Mouse (Mus musculus): ENCODE results near the gene Dnah6. TPM values are rescaled to one million over a fixed set of nuclear protein-coding genes. Genes with fewer than 3 reads are reported as not detected.

The Dnah6 gene
- polyA plus RNA-seq, 1 experiment from 2014 or later: 0.10 TPM

GRCm38 (mm10) chr6:73072093-73072786 is 149.2 kb downstream of the Dnah6 start:
- no peaks in the 10 kb centered on the region for H3K36me3 ChIP-seq (ENCODE audit: control insufficient read depth, insufficient read depth, low read length)
- no peak overlapping the region for H3K9ac ChIP-seq (ENCODE audit: low read length)
- H3K4me3 ChIP-seq (replicated peaks; ENCODE audit: low read length): no peak overlapping the region
- H3K9me3 ChIP-seq (replicated peaks; ENCODE audit: control insufficient read depth, low read length): 0 out of 2 replicates have a peak, but pooled peaks cover 3% of the 10 kb centered on the region
- H3K27ac ChIP-seq (ENCODE audit: low read length): no peak overlapping the region
- H3K27me3 ChIP-seq (ENCODE audit: control insufficient read depth, insufficient read depth, low read length): no peaks in the 10 kb centered on the region
- H3K4me1 ChIP-seq (ENCODE audit: control insufficient read depth, insufficient read depth, low read length): no peaks in the 10 kb centered on the region
- WGBS: 39% methylated on average over 3 of the region's 3 CpGs
- no peak for ATAC-seq (ENCODE audit: insufficient read depth, low FRiP score)
- H3K4me2 ChIP-seq (ENCODE audit: low read depth, low read length): no peak overlapping the region

DNA sequence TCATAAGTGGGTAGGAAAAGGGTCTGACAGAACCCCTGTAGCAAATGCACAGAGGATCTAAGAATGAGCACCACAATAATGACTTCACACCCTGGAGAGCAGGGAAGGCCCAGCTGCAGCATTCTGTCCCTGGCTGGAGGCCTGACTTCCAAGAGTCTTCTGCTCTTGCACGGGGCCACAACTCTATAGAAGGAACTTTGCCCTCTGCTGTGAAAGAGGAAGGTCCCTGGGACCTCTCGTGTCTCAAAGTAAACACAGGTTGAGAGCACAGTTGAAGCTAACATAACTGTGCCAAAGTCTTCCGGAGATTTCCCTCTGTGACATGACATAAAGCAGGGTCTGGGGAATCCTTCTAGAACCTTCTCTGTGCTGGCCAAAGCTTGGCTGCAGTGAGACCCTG is 150.2 kb downstream of the Dnah6 start:
- WGBS: 52% methylated on average over 3 of the region's 3 CpGs
- Histone ChIP-seq H3K9ac (ENCODE audit: low read length) (no peak overlapping the region), H3K9me3 (replicated peaks; ENCODE audit: control insufficient read depth, low read length) (no peaks in the 10 kb centered on the region), H3K27me3 (ENCODE audit: control insufficient read depth, insufficient read depth, low read length) (no peaks in the 10 kb centered on the region), H3K4me3 (replicated peaks; ENCODE audit: low read length) (no peak overlapping the region), H3K27ac (ENCODE audit: low read length) (no peak overlapping the region), H3K36me3 (ENCODE audit: control insufficient read depth, insufficient read depth, low read length) (no peaks in the 10 kb centered on the region), H3K4me2 (ENCODE audit: low read depth, low read length) (no peak overlapping the region), H3K4me1 (ENCODE audit: control insufficient read depth, insufficient read depth, low read length) (no peaks in the 10 kb centered on the region)
- ATAC-seq (ENCODE audit: insufficient read depth, low FRiP score): no peak; the same call in 1 of the 2 replicates

DNA sequence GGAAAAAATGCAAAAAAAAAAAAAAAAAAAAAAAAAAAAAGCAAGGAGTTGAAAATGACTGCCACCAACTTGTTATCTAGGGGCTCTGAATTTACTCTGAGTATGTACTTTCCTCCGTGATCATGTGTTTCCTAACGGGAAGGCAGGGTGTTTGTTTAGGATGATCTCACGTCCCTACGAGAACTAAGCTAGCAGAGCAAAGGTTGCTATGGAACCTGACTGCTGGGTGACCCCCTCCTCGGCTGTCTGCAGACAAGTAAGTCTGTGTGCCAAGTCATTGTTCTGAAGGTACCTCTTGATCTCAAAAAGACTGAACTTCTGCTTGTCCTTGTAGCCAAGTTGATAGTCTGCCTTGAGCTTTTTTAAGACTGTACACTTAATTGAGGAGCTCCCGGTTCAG is 150.8 kb downstream of the Dnah6 start:
- H3K4me1 ChIP-seq (ENCODE audit: control insufficient read depth, insufficient read depth, low read length): no peaks in the 10 kb centered on the region
- no peaks in the 10 kb centered on the region for H3K27me3 ChIP-seq (ENCODE audit: control insufficient read depth, insufficient read depth, low read length)
- no peak overlapping the region for H3K27ac ChIP-seq (ENCODE audit: low read length)
- WGBS: 40% methylated on average over 6 of the region's 6 CpGs
- H3K4me3 ChIP-seq (replicated peaks; ENCODE audit: low read length): no peak overlapping the region
- ATAC-seq (ENCODE audit: insufficient read depth, low FRiP score): peak; percentile 62; the same call in 1 of the 2 replicates
- no peak overlapping the region for H3K4me2 ChIP-seq (ENCODE audit: low read depth, low read length)
- H3K36me3 ChIP-seq (ENCODE audit: control insufficient read depth, insufficient read depth, low read length): no peaks in the 10 kb centered on the region
- no peaks in the 10 kb centered on the region for H3K9me3 ChIP-seq (replicated peaks; ENCODE audit: control insufficient read depth, low read length)
- no peak overlapping the region for H3K9ac ChIP-seq (ENCODE audit: low read length)

- H3K9ac ChIP-seq (ENCODE audit: low read length): no peak overlapping the region
Measured at GRCm38 (mm10) chr6:73064551-73064950, 156.9 kb downstream of the Dnah6 start.

GRCm38 (mm10) chr6:73059596-73060121 is 161.8 kb downstream of the Dnah6 start:
- H3K9ac ChIP-seq (ENCODE audit: low read length): no peak overlapping the region
- no peaks in the 10 kb centered on the region for H3K36me3 ChIP-seq (ENCODE audit: control insufficient read depth, insufficient read depth, low read length)
- no peak overlapping the region for H3K4me2 ChIP-seq (ENCODE audit: low read depth, low read length)
- ATAC-seq (ENCODE audit: insufficient read depth, low FRiP score): no peak
- 84% methylated on average over 7 of the region's 7 CpGs for WGBS
- H3K27ac ChIP-seq (ENCODE audit: low read length): no peak overlapping the region
- no peaks in the 10 kb centered on the region for H3K4me1 ChIP-seq (ENCODE audit: control insufficient read depth, insufficient read depth, low read length)
- no peaks in the 10 kb centered on the region for H3K27me3 ChIP-seq (ENCODE audit: control insufficient read depth, insufficient read depth, low read length)
- H3K9me3 ChIP-seq (replicated peaks; ENCODE audit: control insufficient read depth, low read length): peaks cover 12% of the 10 kb centered on the region
- no peak overlapping the region for H3K4me3 ChIP-seq (replicated peaks; ENCODE audit: low read length)

More at GRCm38 (mm10) chr6:73064551-73064950, 156.9 kb downstream of the Dnah6 start:
- no peaks in the 10 kb centered on the region for H3K27me3 ChIP-seq (ENCODE audit: control insufficient read depth, insufficient read depth, low read length)
- 78% methylated on average over 3 of the region's 3 CpGs for WGBS
- no peaks in the 10 kb centered on the region for H3K9me3 ChIP-seq (replicated peaks; ENCODE audit: control insufficient read depth, low read length)
- no peaks in the 10 kb centered on the region for H3K36me3 ChIP-seq (ENCODE audit: control insufficient read depth, insufficient read depth, low read length)
- no peak overlapping the region for H3K4me3 ChIP-seq (replicated peaks; ENCODE audit: low read length)
- ATAC-seq (ENCODE audit: insufficient read depth, low FRiP score): no peak
- H3K4me2 ChIP-seq (ENCODE audit: low read depth, low read length): no peak overlapping the region
- H3K27ac ChIP-seq (ENCODE audit: low read length): no peak overlapping the region
- H3K4me1 ChIP-seq (ENCODE audit: control insufficient read depth, insufficient read depth, low read length): no peaks in the 10 kb centered on the region

DNA sequence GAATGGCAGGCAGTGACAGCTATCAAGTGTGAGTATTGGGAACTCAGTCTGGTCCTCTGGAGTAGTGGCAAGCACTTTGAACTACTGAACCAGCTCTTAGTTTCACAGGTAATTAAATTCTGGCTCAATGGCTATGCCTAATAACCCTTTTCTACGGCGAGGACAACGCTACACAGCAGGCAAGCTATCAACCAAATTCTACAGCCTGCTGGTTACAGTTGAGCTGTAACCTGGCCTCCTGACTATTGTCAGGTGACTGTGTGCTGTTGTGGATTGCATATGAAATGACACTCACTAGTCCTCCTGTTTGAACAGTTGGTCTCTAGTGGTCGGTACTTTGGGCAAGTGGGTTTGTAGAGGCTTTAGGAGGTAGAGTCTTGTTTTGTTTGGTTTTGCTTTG is 162.3 kb downstream of the Dnah6 start:
- ATAC-seq (ENCODE audit: insufficient read depth, low FRiP score): no peak
- Histone ChIP-seq H3K36me3 (ENCODE audit: control insufficient read depth, insufficient read depth, low read length) (no peaks in the 10 kb centered on the region), H3K4me3 (replicated peaks; ENCODE audit: low read length) (no peak overlapping the region), H3K4me1 (ENCODE audit: control insufficient read depth, insufficient read depth, low read length) (no peaks in the 10 kb centered on the region), H3K27ac (ENCODE audit: low read length) (no peak overlapping the region), H3K27me3 (ENCODE audit: control insufficient read depth, insufficient read depth, low read length) (no peaks in the 10 kb centered on the region), H3K9me3 (replicated peaks; ENCODE audit: control insufficient read depth, low read length) (peaks cover 12% of the 10 kb centered on the region), H3K4me2 (ENCODE audit: low read depth, low read length) (no peak overlapping the region), H3K9ac (ENCODE audit: low read length) (no peak overlapping the region)
- 92% methylated on average over 4 of the region's 4 CpGs for WGBS

GRCm38 (mm10) chr6:73055347-73055746 is 166.1 kb downstream of the Dnah6 start:
- H3K9ac ChIP-seq (ENCODE audit: low read length): no peak overlapping the region
- H3K36me3 ChIP-seq (ENCODE audit: control insufficient read depth, insufficient read depth, low read length): no peaks in the 10 kb centered on the region
- H3K4me2 ChIP-seq (ENCODE audit: low read depth, low read length): no peak overlapping the region
- H3K27me3 ChIP-seq (ENCODE audit: control insufficient read depth, insufficient read depth, low read length): no peaks in the 10 kb centered on the region
- H3K27ac ChIP-seq (ENCODE audit: low read length): no peak overlapping the region
- WGBS: 76% methylated on average over 6 of the region's 6 CpGs
- H3K4me1 ChIP-seq (ENCODE audit: control insufficient read depth, insufficient read depth, low read length): no peaks in the 10 kb centered on the region
- H3K9me3 ChIP-seq (replicated peaks; ENCODE audit: control insufficient read depth, low read length): peaks cover 12% of the 10 kb centered on the region
- H3K4me3 ChIP-seq (replicated peaks; ENCODE audit: low read length): no peak overlapping the region
- no peak for ATAC-seq (ENCODE audit: insufficient read depth, low FRiP score)

GRCm38 (mm10) chr6:73054807-73055206 is 166.6 kb downstream of the Dnah6 start:
- Histone ChIP-seq H3K4me2 (ENCODE audit: low read depth, low read length) (no peak overlapping the region), H3K9ac (ENCODE audit: low read length) (no peak overlapping the region), H3K4me1 (ENCODE audit: control insufficient read depth, insufficient read depth, low read length) (no peaks in the 10 kb centered on the region), H3K27ac (ENCODE audit: low read length) (no peak overlapping the region), H3K4me3 (replicated peaks; ENCODE audit: low read length) (no peak overlapping the region), H3K36me3 (ENCODE audit: control insufficient read depth, insufficient read depth, low read length) (no peaks in the 10 kb centered on the region), H3K27me3 (ENCODE audit: control insufficient read depth, insufficient read depth, low read length) (no peaks in the 10 kb centered on the region), H3K9me3 (replicated peaks; ENCODE audit: control insufficient read depth, low read length) (peaks cover 12% of the 10 kb centered on the region)
- 64% methylated on average over 6 of the region's 6 CpGs for WGBS
- ATAC-seq (ENCODE audit: insufficient read depth, low FRiP score): no peak

DNA sequence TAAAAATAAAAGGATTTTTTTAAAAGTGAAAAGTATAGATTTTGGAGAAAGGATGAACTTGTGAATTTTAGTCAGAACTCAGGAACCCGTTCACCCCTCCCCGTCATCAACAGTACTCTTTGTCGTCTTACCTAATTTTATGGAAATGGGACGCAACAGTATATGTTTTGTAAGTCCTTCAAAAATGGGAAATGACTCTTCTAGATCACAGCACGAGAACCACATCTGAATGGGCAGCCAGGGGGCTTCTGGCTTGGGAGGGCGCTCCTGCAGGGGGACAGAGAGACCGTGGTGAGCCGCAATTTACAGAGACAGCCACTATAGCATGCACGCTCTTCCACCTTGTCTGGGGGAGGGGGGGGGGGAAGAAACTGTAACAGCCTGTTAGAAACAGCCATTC is 167.9 kb downstream of the Dnah6 start:
- no peak for ATAC-seq (ENCODE audit: insufficient read depth, low FRiP score)
- no peak overlapping the region for H3K9ac ChIP-seq (ENCODE audit: low read length)
- WGBS: 91% methylated on average over 9 of the region's 9 CpGs

More for the DNA sequence above, 167.9 kb downstream of the Dnah6 start:
- Histone ChIP-seq H3K36me3 (ENCODE audit: control insufficient read depth, insufficient read depth, low read length) (no peaks in the 10 kb centered on the region), H3K4me1 (ENCODE audit: control insufficient read depth, insufficient read depth, low read length) (no peaks in the 10 kb centered on the region), H3K9me3 (replicated peaks; ENCODE audit: control insufficient read depth, low read length) (peaks cover 12% of the 10 kb centered on the region), H3K4me3 (replicated peaks; ENCODE audit: low read length) (no peak overlapping the region), H3K27me3 (ENCODE audit: control insufficient read depth, insufficient read depth, low read length) (no peaks in the 10 kb centered on the region), H3K4me2 (ENCODE audit: low read depth, low read length) (no peak overlapping the region), H3K27ac (ENCODE audit: low read length) (no peak overlapping the region)

Measured in stomach, embryonic 16.5 days (tissue).